Mouse (Mus musculus) cerebellum, adult 8-10 months (tissue): ENCODE results near the gene Nt5e.
"Not testable (repeated sequence)": the region's sequence is repeated elsewhere in the genome, so short reads cannot be mapped to it uniquely, and the experiment has no call there.

Experiments used
- DNase-seq: peaks from one replicate; pipeline ENCODE4 v3.0.0; 2022

Nt5e gene

DNA sequence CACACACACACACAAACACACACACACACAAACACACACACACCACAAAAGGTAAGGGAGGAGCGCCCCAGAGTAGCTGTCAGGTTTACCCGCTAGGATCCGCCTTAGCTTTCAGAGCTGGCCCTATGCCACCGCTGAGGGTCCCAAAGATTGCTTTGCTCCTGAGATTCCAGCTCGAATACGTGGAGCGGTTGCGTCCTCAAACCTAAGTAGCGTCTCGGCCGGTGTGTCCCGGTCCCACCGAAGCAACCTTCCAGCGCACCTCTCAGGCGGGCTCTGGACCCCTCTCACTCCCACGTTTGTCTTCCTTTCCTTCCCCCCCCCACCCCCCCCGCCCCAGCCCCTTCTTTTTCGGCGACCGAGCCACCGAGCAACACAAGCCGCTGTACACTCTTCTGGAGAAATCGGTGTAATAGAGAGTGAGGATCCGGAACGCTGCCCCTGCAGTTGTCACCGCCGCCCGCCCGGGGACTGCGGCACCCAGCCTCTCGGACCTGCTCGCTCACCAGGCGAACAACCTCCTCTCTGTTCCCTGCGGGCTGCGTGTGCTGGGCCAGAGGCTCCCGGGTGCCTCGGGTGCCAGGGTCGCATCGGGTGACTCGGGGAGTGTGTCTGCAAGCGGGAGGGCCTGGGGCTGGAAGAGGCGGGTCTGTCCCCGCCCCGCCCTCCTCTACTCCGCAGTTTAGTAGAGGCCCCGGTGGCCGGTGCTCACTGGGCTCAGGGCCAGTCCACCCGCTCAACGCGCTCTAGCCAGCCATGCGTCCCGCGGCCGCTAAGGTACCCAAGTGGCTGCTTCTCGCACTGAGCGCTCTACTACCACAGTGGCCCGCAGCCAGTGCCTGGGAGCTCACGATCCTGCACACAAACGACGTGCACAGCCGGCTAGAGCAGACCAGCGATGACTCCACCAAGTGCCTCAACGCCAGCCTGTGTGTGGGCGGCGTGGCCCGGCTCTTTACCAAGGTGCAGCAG is at the start of gene Nt5e:
Nt5e (plus strand) TSS at position 268 of the 972 bp plus-strand sequence.
- peak; percentile 67 for DNase-seq

DNA sequence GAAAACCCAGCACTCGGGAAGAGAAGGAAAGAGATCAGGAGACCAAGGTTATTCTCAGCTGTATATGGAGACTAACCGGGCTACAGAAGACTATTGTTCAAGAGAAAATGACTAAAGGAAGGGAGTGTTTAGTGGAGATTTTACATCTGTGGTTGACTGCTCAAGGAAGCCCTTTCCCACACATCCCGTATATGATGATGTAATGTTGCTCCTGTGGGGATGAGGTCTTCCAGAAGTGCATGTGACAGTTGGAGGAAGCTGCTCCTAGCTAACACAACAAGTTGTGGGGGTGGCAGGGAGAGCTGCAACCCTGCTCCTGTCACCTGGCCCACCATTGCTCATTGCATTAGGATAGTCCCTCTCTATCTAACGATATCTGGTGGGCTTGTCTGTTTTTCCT is 49.4 kb upstream of the Nt5e start:
- no peak for DNase-seq

DNA sequence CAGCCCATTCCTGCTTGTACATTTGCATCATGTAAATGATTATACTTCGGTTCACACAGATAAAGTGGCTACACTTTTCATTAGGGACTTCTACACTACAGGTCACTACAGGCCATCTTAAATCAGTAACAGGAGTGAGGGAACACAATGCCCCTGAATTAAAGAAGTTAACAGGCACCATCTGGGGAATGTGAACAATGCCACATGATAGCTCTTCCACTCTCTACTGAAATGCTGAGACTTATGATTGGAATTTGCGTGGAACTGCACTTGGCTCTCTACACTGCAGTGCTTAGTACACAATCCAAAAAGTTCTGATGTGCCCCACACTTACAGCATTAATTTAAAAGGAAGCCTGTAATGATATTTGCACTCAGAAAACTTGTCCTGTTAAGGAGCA is 47.3 kb upstream of the Nt5e start:
- no peak for DNase-seq

DNA sequence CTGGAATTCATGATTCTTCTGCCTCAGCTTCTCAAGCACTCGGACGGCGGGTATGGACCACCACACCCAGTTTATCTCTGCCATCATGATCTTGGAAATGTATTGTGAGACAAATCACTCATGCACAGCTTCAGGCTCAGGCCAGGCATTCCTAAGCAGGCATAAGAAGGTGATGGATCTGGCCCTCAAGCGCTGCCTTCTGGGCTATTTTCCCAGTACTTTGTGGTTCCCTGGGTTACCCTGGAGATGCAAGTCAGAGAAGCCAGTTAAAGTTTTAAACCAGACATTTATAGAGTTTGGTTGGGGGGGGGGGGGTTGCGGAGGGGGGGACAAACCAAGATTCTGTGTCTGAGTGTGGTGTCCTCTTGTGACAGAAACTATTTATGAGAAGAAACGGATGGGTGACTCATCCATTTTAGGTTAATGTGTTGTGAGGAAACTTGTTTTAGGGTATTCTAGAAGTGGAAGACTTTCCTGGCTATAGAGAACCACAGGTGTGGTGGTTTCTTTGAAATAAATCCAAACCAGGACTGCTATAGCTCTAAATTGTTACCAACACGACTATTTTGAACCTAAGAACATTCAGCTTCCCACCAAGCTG is 37.3 kb upstream of the Nt5e start:
- DNase-seq: no peak

DNA sequence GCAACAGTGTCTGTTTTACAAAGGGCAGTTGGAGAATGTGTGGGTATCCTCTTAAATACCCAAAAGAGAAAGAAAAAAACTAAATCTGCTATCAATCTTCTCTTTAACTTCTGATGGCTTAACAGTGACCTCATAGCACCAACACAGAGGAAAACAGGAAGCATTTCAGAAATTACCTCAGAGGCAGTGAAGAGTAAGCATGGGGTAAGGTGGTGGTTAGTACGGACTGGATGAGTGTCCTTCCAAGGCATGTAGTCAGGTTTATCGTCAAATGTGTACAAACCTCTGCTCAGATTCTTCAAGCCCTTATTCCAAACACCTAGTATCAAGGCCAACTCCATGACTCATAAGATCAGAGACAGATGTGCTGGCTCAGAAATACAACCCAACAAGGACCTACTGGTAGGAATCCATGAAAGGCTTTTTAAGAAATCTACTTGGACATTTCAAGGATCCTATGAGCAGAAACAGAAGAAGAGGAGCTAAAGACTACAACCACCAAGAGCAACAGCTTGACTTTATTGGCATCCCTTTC is 34.1 kb upstream of the Nt5e start:
- DNase-seq: no peak

DNA sequence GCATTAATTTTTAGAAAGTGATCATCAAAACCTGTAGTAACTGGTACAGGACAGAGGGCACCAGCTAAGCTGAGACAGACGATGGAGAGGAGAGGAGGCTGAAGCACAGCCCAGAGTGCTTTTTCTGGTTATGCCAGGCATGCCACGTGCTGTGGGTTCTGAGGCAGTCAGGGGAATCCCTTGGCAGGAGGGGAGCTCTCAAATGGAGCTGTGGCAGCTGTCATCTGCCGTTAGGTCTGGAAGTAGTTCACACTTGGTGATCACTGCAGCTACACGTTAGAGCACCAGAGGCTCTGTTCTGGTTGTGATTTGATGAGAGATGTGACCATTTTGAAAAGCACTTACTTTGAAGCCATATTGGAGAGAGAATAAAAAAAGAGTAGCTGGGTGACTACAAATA is 31.2 kb upstream of the Nt5e start:
- no peak for DNase-seq

DNA sequence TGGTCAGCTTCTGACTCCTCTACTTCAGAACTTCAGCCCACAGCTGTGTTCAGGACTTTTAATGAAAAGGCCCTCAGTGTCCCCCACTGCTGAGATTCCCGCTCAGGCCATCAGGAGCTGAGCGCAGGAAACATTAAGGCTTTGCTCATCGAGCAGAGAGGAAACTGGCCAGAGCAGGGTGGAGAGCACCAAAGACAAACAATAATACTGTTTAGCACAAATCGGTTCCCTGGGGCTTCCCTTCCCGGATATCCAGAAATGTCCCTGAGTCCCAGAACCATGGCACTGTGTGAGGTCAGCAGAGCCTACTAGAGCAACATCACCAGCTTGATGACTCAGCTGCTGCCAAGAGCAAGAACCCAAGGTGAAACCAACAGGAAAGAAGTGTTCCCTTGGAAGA is 30.7 kb upstream of the Nt5e start:
- no peak for DNase-seq

DNA sequence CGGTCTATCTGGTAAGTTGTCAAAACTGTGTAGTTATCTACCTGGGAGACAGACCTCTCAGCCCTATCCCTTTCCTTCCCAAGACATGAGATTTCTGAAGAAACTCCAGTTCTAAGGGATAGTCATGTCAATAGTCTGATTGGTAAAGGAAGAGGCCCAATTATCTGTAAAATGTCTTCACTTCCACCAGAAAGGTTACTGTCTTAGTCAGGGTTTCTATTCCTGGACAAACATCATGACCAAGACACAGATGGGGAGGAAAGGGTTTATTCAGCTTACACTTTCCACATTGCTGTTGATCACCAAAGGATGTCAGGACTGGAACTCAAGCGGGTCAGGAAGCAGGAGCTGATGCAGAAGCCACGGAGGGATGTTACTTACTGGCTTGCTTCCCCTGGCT is 29.8 kb upstream of the Nt5e start:
- DNase-seq: not testable (repeated sequence)

DNA sequence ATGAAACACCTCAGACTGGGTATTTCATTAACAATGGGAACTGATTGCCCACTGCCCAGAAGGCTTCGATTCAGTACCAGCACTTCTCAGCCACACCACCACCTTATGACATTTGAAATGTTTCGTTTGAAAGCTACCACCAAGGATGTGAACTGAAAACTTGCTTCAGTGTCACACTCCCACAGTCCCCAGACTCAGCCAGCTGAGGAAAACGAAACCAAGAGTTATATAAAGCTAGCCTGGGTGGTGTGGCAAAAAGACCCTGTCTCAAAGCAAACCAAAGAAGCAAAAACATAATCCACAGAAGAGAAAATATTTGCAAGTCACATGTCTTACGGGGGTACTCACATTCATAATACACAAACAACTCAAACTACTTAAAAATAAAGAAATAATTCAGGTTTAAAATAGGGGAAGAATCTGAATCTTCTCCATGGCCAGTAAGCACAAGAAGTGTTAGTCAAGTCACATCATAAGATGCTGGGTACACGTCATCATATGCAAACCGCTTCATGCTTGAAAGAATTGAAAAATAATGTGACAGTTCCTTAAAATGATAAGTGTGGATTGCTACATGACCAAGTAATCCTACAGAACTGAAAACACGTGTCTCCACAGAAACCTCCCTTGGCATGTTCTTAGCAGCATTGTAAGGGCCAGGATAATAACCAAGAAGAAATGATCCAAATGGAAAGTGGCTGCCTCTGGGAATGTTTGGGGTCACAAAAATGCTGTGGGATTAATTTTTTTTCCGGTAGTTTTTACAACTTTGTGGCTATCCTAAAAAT is 28.9 kb upstream of the Nt5e start:
- DNase-seq: no peak

DNA sequence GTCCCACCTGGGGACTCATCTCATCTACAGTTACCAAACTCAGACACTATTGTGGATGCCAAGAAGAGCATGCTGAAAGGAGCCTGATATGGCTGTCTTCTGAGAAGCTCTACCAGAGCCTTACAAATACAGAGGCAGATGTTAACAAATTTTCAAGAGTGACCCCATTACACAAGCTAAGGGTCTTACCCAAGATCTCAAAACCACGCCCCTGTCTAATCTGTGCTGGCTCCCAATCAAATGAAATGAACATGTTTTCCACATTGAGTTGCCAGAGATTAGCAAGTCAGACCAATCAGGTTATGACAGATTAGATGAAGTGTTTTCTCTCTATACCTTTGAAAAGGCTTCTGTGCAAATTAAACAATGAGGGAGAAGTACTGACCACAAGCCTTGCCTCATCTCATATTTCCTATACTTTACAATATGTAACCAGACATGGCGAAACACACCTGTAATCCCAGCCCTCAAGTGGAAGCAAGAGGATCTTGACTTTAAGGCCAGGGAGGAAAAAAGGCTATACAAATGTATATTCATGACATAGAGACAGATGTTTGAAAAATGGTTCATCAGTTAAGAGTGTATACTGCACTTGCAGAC is 19.9 kb upstream of the Nt5e start:
- no peak for DNase-seq

DNA sequence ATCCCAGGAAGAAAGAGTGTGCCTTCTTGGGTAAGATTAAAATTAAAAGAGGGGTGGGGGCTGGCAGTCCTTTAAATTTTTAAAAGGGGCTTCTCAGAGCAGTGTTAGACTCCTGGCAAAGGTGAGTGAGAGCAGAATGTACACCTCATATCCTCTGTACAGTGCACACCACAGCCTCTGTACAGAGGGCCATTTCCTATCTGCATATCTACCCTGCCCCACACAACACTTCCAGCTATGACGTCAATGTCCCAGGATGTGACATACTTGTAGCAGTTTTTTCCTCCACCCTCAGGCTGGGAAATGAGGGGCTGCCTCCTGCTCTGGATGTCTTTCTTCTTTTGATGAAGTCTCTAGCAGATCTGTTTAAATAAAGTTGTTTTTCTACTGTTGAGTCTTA is 17.9 kb upstream of the Nt5e start:
- DNase-seq: no peak

DNA sequence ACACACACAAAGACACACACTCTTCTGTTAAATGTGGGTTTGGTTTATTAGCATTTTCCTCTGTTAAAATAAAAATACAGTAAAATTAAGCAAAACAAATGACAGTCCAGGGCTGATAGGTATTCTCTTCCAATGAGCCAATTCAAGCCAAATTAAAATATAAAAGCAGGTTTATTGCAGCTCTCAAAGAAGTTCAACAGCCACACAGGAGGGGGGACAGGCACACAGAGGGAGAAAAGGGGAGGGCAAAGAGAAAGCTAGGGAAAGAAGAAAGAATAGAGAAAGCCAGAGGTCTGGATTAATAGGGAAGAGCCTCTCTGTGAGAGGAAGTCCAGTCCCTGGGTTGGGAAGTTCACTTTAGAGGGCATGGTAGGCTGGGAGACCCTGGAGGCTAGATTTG is 7.8 kb upstream of the Nt5e start:
- DNase-seq: no peak

DNA sequence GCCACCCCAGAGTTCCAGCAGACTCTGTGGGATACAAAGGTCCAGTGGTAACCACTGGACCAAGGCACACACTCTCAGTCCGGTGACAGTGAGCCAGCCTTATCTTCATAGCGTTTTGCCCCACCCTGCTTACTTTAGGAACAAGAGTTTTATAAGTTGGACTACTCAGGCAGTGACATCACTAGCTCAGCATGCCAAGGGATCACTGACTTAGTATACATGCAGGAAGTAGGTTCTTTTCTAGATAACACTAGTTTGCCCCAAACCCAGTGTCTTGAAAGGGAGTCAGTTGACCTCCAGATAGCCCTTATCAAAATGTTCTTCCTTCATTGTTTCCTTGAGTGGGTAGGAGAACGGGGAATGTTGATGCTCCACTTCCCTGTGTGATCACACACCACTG is 2.4 kb upstream of the Nt5e start:
- no peak for DNase-seq

DNA sequence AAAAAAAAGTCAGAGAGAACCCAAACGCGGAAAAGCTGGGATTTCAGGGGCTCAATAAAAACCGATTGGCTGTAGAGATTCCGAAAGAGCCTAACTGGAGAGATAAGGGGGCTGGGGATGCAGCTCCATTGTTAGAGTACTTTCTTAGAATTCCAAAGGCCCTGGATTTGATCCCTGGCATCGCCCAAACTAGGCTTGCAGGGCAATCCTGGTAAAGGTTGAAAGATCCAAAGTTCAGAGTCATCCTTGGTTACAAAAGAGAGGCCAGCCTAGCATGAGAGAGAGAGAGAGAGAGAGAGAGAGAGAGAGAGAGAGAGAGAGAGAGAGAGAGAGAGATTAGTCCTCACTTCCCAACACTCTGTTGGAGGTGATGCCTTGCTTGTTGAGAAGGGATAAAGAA is 1.7 kb downstream of the Nt5e start:
- no peak for DNase-seq

DNA sequence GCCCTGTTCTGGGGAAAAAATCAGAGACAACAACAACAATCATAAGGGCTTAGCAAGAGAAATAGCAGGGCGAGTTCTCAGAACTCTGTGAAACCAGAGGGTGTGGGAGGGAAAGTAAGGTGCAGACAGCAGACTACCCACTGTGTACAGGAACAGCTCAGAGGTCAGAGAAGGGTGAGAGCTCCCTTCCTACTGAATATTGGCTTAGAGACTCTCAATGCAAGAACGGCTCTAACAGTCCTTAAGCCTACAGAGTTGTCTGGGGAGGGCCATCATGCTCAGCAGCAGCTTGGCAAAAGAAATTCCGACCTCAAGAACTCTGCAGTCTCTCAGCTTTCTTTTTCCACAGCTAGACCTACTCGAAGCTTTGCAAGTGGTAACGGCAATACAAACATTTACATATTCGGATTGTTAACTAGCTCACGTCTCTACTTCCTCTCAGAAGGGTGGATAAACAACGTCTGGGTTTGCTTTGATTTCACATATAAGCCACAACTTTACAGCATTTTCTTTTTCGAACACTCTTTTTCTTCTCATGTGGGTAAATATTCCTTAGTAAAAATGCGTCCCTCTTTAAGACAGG is 2.3 kb downstream of the Nt5e start:
- no peak for DNase-seq

DNA sequence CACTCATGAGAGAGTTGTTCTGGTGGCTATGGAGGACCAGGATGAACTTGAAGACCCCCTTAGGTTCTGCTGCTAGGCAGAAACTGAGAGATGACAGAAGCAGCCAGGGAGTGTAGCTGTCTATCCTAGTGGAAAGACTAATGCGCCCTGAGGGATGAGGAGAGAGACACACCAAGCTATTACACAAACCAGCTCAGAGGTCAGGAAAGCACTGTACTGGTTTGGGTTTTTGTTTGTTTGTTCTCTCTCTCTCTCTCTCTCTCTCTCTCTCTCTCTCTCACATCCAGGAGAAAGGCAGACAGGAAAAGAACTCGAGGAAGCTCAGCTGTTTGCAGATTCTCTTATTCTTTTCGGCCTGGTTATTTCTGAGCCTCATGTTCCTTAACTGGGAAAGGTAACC is 3.3 kb downstream of the Nt5e start:
- DNase-seq: no peak

DNA sequence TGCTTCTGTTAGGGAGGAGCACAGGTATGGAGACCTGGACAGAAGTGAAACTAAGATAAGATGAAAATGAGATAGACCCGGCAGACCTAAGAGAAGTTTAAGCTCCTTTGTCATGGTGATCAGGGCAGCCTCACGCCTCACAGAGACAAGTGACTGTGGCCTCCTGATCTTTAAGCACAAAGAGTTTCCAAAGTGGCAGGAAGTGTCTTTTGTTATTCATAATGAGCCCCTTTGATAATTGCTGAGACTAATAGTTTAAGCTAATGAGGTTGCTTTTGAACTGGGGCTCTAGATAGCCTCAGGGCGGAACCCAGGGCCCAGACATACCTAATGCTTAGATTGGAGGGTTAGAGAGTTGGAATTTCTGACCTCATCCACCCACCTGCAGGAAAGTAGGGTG is 5.5 kb downstream of the Nt5e start:
- DNase-seq: no peak

DNA sequence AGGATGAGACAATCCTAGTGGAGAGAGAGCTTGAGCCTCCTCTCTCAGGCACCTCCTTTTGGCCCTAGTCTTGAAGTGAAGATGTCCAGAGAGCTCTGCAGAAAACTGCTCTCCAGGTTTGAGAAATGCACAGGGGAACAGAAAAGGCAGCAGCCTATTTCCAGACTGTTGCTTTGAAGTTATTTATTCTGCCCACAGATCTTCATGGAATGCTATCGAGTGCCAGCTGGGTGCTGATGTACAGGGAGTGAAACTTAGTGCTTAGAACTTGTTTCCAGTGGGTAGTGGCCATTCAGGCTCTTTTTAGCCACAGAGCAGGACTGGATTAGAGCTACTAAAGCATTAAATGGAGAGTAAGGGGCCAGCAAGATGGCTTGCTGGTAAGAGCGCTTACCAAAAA is 8.8 kb downstream of the Nt5e start:
- no peak for DNase-seq

DNA sequence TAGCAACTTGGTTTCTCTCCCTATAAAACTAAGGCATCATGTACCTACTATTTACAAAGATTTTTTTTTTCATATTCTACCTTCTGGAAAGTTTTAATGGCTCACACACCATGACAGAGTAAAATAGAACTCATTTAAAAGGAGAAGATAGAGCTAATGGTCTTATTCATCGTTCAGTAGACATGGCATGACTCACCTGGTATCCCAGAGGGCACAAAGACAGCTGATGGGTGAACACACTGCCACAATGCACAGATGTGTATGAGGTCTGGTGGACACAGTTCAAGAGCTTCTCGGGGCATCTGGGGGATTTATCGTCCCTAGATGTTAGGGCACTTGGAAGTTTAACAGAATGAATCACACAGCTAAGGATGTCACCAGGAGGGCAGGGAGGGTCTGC is 13.8 kb downstream of the Nt5e start:
- no peak for DNase-seq

DNA sequence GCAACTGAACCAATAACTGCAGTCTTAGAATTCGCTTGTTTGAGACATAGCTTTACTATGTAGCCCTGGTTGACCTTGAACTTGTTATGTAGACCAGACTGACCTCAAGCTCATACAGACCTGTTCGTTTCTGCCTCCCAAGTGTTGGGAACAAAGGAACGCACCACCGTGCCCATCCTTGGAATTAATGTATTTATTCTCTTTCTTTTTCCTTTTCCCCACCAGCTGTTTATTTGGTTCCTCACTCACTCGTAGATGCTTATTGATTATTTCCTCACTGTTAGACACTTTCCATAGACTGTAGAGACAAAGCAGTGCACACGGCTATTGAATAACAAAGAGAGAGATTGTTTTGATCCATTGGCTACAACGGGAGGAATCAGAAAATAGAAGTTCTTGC is 15.2 kb downstream of the Nt5e start:
- DNase-seq: no peak

DNA sequence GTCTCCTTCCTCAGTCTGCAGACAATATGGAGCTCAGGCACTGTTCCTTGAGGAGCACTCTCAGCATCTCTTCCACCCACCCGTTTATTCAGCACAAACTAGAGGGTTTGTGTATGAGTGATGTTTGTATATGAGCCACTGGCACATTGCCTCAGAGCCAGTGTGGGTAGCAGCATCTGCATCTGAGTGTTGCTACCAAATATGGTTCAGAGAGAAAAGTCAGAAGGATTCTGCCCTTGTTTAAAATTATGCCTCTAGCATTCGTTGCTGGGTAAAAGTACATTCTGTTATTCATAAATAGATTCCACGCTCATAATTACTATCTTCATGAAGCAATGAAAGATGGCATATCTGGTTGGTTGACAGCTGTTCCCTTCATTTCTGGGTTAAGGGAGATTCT is 15.7 kb downstream of the Nt5e start:
- DNase-seq: no peak

DNA sequence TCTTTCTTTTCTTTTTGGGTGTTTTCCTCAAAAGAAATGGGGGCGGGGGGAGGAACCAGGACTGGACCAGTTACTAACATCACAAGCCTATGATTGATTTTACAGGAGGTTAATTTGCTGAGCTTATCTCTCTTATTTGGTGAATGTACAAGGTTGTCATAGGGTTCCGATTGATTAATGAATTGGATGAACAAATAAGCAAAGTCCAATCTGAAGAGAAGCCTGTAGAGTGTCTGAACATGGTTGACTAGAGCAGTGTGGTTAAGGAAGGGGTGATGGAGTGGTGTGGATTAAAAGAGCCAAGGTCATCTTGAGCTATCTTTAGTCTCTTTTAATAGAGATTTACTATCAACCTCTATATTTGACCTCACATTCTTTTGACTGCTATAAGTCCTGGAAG is 17.4 kb downstream of the Nt5e start:
- no peak for DNase-seq

DNA sequence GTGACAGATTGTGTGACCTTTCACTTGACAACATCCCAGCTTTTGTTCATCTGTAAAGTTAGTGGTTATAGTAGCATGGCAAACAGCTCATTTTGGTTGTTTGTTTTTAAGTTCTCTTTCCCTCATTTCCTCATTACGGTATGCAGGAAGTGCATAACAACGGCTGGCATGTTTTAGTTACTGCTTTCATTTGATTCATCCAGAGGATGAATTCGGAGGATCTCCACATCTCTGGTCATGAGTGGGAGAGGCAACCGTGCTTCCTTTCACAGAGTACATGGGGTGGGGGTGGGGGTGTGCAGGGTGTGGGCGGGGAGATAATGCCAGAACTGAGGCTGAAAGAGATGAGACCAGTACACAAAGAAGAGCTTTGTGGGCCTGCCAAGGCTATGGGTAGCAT is 19.9 kb downstream of the Nt5e start:
- no peak for DNase-seq
